Mouse (Mus musculus) C2C12 (cell line): ENCODE measurements at regions not wholly inside any gene's neighbourhood (a gene's known extent, or its start where the extent isn't known, plus 50 kb on each side); places are given as distances from the start of the nearest gene placed in this dataset.

Source experiments
- CEBPB ChIP-seq: IDR thresholded peaks from one replicate; pipeline ENCODE4 v1.6.1; 2011; ENCODE audit warnings: low read depth, mild to moderate bottlenecking, control low read depth, moderate library complexity
- CTCF ChIP-seq: IDR thresholded peaks from one replicate; pipeline ENCODE4 v1.5.1; 2011; ENCODE audit not compliant: control insufficient read depth, insufficient read depth, insufficient read length
- MAX ChIP-seq: IDR thresholded peaks from one replicate; pipeline ENCODE4 v1.6.1; 2011; ENCODE audit warnings: mild to moderate bottlenecking, control low read depth
- MYOG ChIP-seq: IDR thresholded peaks from one replicate; pipeline ENCODE4 v1.6.1; 2011; ENCODE audit not compliant: control insufficient read depth, insufficient read length; ENCODE audit errors: extremely low read depth
- USF1 ChIP-seq: IDR thresholded peaks from one replicate; pipeline ENCODE4 v1.6.1; 2011; ENCODE audit warnings: low read depth, mild to moderate bottlenecking, control low read depth, moderate library complexity

DNA sequence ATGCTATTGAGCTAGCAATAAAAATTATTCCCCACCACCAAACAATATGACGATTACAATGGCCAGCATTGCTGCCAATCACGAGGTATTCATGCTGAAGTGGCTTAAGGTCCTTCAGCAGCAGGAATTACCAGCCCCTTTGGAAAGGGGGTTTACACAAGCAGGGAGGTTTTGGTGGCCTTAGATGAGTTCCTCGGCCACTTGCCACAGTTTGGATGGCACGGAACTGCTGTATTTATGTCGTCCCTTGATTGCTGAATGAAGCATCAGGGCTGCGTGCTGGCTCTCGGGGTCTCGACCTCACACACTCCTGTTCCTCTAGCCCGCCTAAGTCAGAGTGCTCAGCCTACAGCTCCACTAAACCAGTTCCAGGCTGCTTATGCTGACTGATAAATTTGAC is 361.2 kb upstream of the Nfe2l3 start:
- TF ChIP-seq CTCF, result no peak
- TF ChIP-seq MYOG, result no peak
- TF ChIP-seq MAX, result no peak
- no peak for TF ChIP-seq USF1
- no peak for TF ChIP-seq CEBPB
